Mouse (Mus musculus): Measurements from ENCODE around the gene Trpv2. TPM values are rescaled to one million over a fixed set of nuclear protein-coding genes. Genes with fewer than 3 reads are reported as not detected.
A peak's percentile ranks its signal among the peaks of the same experiment; 100 is the strongest.

Trpv2 gene
- 10 to 100 TPM; 12.8 to 14.0 TPM for total RNA-seq (2021)
- long read RNA-seq, experiment 1, partial matches to known transcripts: 8 of 9 reads
- long read RNA-seq, experiment 1, other reads (novel, unspliced or antisense): 1 of 9 reads
- long read RNA-seq, experiment 2, partial matches to known transcripts: 11 of 18 reads
- long read RNA-seq, experiment 2, other reads (novel, unspliced or antisense): 4 of 18 reads

GRCm38 (mm10) chr11:62573959-62574702 lies at the start of gene Trpv2:
Gene Trpv2, plus strand, starts transcription at chr11:62574486.
- no peak for TF ChIP-seq CTCF (conservative IDR thresholded peaks at IDR 0.05)
- no peak for DNase-seq (ENCODE audit: low spot score in 2 of 2)
- Histone ChIP-seq H3K27ac (peak within 1 kb of the TSS; percentile 88; the same call in 1 of the 2 replicates), H3K4me3 (peak within 1 kb of the TSS; percentile 85)

- no peak overlapping the region; the same call in 1 of the 2 replicates for H3K4me3 ChIP-seq
- H3K27ac ChIP-seq: no peak overlapping the region
- no peak for TF ChIP-seq CTCF (conservative IDR thresholded peaks at IDR 0.05)
- no peak for DNase-seq (ENCODE audit: low spot score in 2 of 2)
Observed at GRCm38 (mm10) chr11:62537089-62537488, 37.2 kb upstream of the Trpv2 start.

- TF ChIP-seq CTCF (conservative IDR thresholded peaks at IDR 0.05): no peak
- Histone ChIP-seq H3K4me3 (peak overlapping the region; percentile 88), H3K27ac (no peak overlapping the region)
- no peak for DNase-seq (ENCODE audit: low spot score in 2 of 2)
Observed at GRCm38 (mm10) chr11:62537590-62537989, 36.7 kb upstream of the Trpv2 start.

- peak overlapping the region; percentile 88 for H3K4me3 ChIP-seq
- no peak for DNase-seq (ENCODE audit: low spot score in 2 of 2)
- TF ChIP-seq CTCF (conservative IDR thresholded peaks at IDR 0.05): no peak
- peak overlapping the region; percentile 93 for H3K27ac ChIP-seq
Observed at GRCm38 (mm10) chr11:62538321-62539088, 35.8 kb upstream of the Trpv2 start.

GRCm38 (mm10) chr11:62539089-62539890 lies 35.0 kb upstream of the Trpv2 start, which contains the start of gene Cenpv:
Gene Cenpv, minus strand, starts transcription at chr11:62539261.
- peak; percentile 42 to 69 for DNase-seq (ENCODE audit: low spot score in 2 of 2)
- no peak for TF ChIP-seq CTCF (conservative IDR thresholded peaks at IDR 0.05)
- peak within 1 kb of the TSS; percentile 93 for H3K27ac ChIP-seq
- peak within 1 kb of the TSS; percentile 88 for H3K4me3 ChIP-seq

- Histone ChIP-seq H3K4me3 (no peak overlapping the region), H3K27ac (no peak overlapping the region; the same call in 1 of the 2 replicates)
- no peak for DNase-seq (ENCODE audit: low spot score in 2 of 2)
- no peak for TF ChIP-seq CTCF (conservative IDR thresholded peaks at IDR 0.05)
Observed at GRCm38 (mm10) chr11:62540167-62540566, 34.1 kb upstream of the Trpv2 start.

- TF ChIP-seq CTCF (conservative IDR thresholded peaks at IDR 0.05): no peak
- no peak overlapping the region for H3K27ac ChIP-seq
- no peak overlapping the region for H3K4me3 ChIP-seq
- DNase-seq (ENCODE audit: low spot score in 2 of 2): no peak
Observed at GRCm38 (mm10) chr11:62540969-62541368, 33.3 kb upstream of the Trpv2 start.

GRCm38 (mm10) chr11:62541581-62541980 lies 32.7 kb upstream of the Trpv2 start:
- no peak for DNase-seq (ENCODE audit: low spot score in 2 of 2)
- no peak for TF ChIP-seq CTCF (conservative IDR thresholded peaks at IDR 0.05)
- Histone ChIP-seq H3K4me3 (no peak overlapping the region), H3K27ac (no peak overlapping the region)

GRCm38 (mm10) chr11:62543991-62544390 lies 30.3 kb upstream of the Trpv2 start:
- Histone ChIP-seq H3K4me3 (no peak overlapping the region), H3K27ac (no peak overlapping the region)
- no peak for DNase-seq (ENCODE audit: low spot score in 2 of 2)
- no peak for TF ChIP-seq CTCF (conservative IDR thresholded peaks at IDR 0.05)

- H3K27ac ChIP-seq: peak overlapping the region; percentile 99
- peak overlapping the region; percentile 72 for H3K4me3 ChIP-seq
- peak; percentile 32 to 51 for DNase-seq (ENCODE audit: low spot score in 2 of 2)
- TF ChIP-seq CTCF (conservative IDR thresholded peaks at IDR 0.05): 0 out of 2 replicates have a peak, but pooled peaks have one; percentile 4
Observed at GRCm38 (mm10) chr11:62549782-62550181, 24.5 kb upstream of the Trpv2 start.

- Histone ChIP-seq H3K27ac (peak overlapping the region; percentile 99), H3K4me3 (peak overlapping the region; percentile 72)
- DNase-seq (ENCODE audit: low spot score in 2 of 2): peak; percentile 30 to 38
- no peak for TF ChIP-seq CTCF (conservative IDR thresholded peaks at IDR 0.05)
Observed at GRCm38 (mm10) chr11:62550227-62550685, 24.0 kb upstream of the Trpv2 start.

- TF ChIP-seq CTCF (conservative IDR thresholded peaks at IDR 0.05): no peak
- DNase-seq (ENCODE audit: low spot score in 2 of 2): peak; percentile 99 to 100
Observed at GRCm38 (mm10) chr11:62550727-62551225, 23.5 kb upstream of the Trpv2 start, which contains the start of gene Ubb. Gene Ubb, plus strand, starts transcription at chr11:62551171.

More at GRCm38 (mm10) chr11:62550727-62551225, 23.5 kb upstream of the Trpv2 start, which contains the start of gene Ubb:
- H3K27ac ChIP-seq: peak within 1 kb of the TSS; percentile 99
- H3K4me3 ChIP-seq: peak within 1 kb of the TSS; percentile 72

Data from layer of hippocampus, adult 2 months (tissue).